Mouse (Mus musculus) urinary bladder, adult 2 months (tissue): ENCODE data around the gene Spint3. TPM values are rescaled to one million over a fixed set of nuclear protein-coding genes. Genes with fewer than 3 reads are reported as not detected.
A peak's percentile ranks its signal among the peaks of the same experiment; 100 is the strongest.
"Not testable (repeated sequence)": the region's sequence is repeated elsewhere in the genome, so short reads cannot be mapped to it uniquely, and the experiment has no call there.

ENCODE experiments used
- DNase-seq: peaks from one replicate; pipeline ENCODE4 v3.0.0; 2022; ENCODE audit warnings: low spot score
- polyA plus RNA-seq: library from polyadenylated mRNA; depleted of rRNA; stranded (reverse); fragments of >200 nt; gene quantifications from 2 replicates; pipeline ENCODE4 v1.2.3, GENCODE M21; 2012; rRNA removed

Spint3 gene
- polyA plus RNA-seq, result 0.14 and 0.31 TPM in 2 replicates

- DNase-seq, result not testable (repeated sequence)
Measured at GRCm38 (mm10) chr2:164573359-164573758, at the start of gene Spint3. Gene Spint3, minus strand, starts transcription at chr2:164573459.

GRCm38 (mm10) chr2:164621775-164622174 lies 48.5 kb upstream of the Spint3 start:
- DNase-seq, result no peak

GRCm38 (mm10) chr2:164619050-164619449 lies 45.8 kb upstream of the Spint3 start:
- no peak for DNase-seq

GRCm38 (mm10) chr2:164615386-164615785 lies 42.1 kb upstream of the Spint3 start:
- no peak for DNase-seq

- DNase-seq, result not testable (repeated sequence)
Measured at GRCm38 (mm10) chr2:164613471-164613870, 40.2 kb upstream of the Spint3 start, which contains the start of the genes Wfdc6b and Wfdc8. Gene Wfdc6b, plus strand, starts transcription at chr2:164613522. Gene Wfdc8, minus strand, starts transcription at chr2:164613626.

- DNase-seq, result no peak
Measured at GRCm38 (mm10) chr2:164608781-164609180, 35.5 kb upstream of the Spint3 start.

- no peak for DNase-seq
Measured at GRCm38 (mm10) chr2:164604411-164604810, 31.2 kb upstream of the Spint3 start.

GRCm38 (mm10) chr2:164603482-164603881 lies 30.2 kb upstream of the Spint3 start:
- no peak for DNase-seq

GRCm38 (mm10) chr2:164600179-164600578 lies 26.9 kb upstream of the Spint3 start:
- no peak for DNase-seq

GRCm38 (mm10) chr2:164593494-164593893 lies 20.2 kb upstream of the Spint3 start, which contains the start of gene Eppin:
Gene Eppin, minus strand, starts transcription at chr2:164593594.
- no peak for DNase-seq

- no peak for DNase-seq
Measured at GRCm38 (mm10) chr2:164592014-164592413, 18.8 kb upstream of the Spint3 start.

GRCm38 (mm10) chr2:164585025-164585725 lies 11.9 kb upstream of the Spint3 start, which contains the start of gene Wfdc6a:
Gene Wfdc6a, minus strand, starts transcription at chr2:164585447.
- DNase-seq, result not testable (repeated sequence)

GRCm38 (mm10) chr2:164567460-164567859 lies 5.8 kb downstream of the Spint3 start:
- no peak for DNase-seq

- DNase-seq, result no peak
Measured at GRCm38 (mm10) chr2:164566997-164567396, 6.3 kb downstream of the Spint3 start.

- DNase-seq, result no peak
Measured at GRCm38 (mm10) chr2:164564346-164564745, 8.9 kb downstream of the Spint3 start.

- DNase-seq, result peak; percentile 47
Measured at GRCm38 (mm10) chr2:164563339-164564038, 9.8 kb downstream of the Spint3 start.

- DNase-seq, result peak; percentile 57
Measured at GRCm38 (mm10) chr2:164562391-164563188, 10.7 kb downstream of the Spint3 start, which contains the start of gene Wfdc2. Gene Wfdc2, plus strand, starts transcription at chr2:164562413.

- no peak for DNase-seq
Measured at GRCm38 (mm10) chr2:164560106-164560505, 13.2 kb downstream of the Spint3 start.

GRCm38 (mm10) chr2:164558991-164559645 lies 14.1 kb downstream of the Spint3 start:
- no peak for DNase-seq

GRCm38 (mm10) chr2:164558426-164558825 lies 14.8 kb downstream of the Spint3 start:
- DNase-seq, result no peak

GRCm38 (mm10) chr2:164551502-164551901 lies 21.8 kb downstream of the Spint3 start:
- DNase-seq, result no peak
